Mouse (Mus musculus) forebrain, embryonic 13.5 days (tissue): ENCODE results near the gene Errfi1. TPM values are rescaled to one million over a fixed set of nuclear protein-coding genes. Genes with fewer than 3 reads are reported as not detected.

Experiments
- ATAC-seq: fragments of 200-750 bp; cut with Nextera tagmentation; 2 replicates; pipeline ENCODE4 v1.8.0; 2017
- H3K27ac ChIP-seq: fragments of 300-500 bp; sonication (generic); 2 replicates; pipeline ENCODE4 v1.5.1; 2015; ENCODE audit warnings: inconsistent platforms, mild to moderate bottlenecking, moderate library complexity
- H3K27me3 ChIP-seq: fragments of 300-500 bp; sonication (generic); 2 replicates; pipeline ENCODE4 v1.6.1; 2015; ENCODE audit warnings: mild to moderate bottlenecking, inconsistent platforms
- H3K36me3 ChIP-seq: fragments of 300-500 bp; sonication (generic); 2 replicates; pipeline ENCODE4 v1.6.1; 2015; ENCODE audit warnings: mild to moderate bottlenecking, inconsistent platforms; ENCODE audit not compliant: poor library complexity, severe bottlenecking
- H3K4me1 ChIP-seq: fragments of 300-500 bp; sonication (generic); 2 replicates; pipeline ENCODE4 v1.6.1; 2015; ENCODE audit warnings: inconsistent platforms
- H3K4me2 ChIP-seq: fragments of 300-500 bp; sonication (generic); 2 replicates; pipeline ENCODE4 v1.6.1; 2015; ENCODE audit warnings: inconsistent platforms, mild to moderate bottlenecking, moderate library complexity
- H3K4me3 ChIP-seq: fragments of 300-500 bp; sonication (generic); 2 replicates; pipeline ENCODE4 v1.5.1; 2015; ENCODE audit warnings: mild to moderate bottlenecking, inconsistent platforms
- H3K9ac ChIP-seq: fragments of 300-500 bp; sonication (generic); 2 replicates; pipeline ENCODE4 v1.6.1; 2015; ENCODE audit warnings: mild to moderate bottlenecking, inconsistent platforms
- H3K9me3 ChIP-seq: fragments of 300-500 bp; sonication (generic); replicated peaks from 2 replicates; pipeline ENCODE4 v1.6.1; 2016; ENCODE audit warnings: inconsistent platforms
- WGBS: fragments of 180-500 bp; shearing (Covaris S2); methylation state at CpG from one replicate; pipeline ENCODE4 v1.1.7; 2015; 5-methylcytosine and 5-hydroxymethylcytosine counted together
- polyA plus RNA-seq: library from polyadenylated mRNA; unstranded; fragments of >200 nt; fragmentation: Nextera tagmentation; extraction: Ambion mirVana; gene quantifications from 2 replicates; pipeline ENCODE4 v1.2.1, GENCODE M21; 2015

The Errfi1 gene
- polyA plus RNA-seq, 1 experiment from 2014 or later: 13.7 TPM

DNA sequence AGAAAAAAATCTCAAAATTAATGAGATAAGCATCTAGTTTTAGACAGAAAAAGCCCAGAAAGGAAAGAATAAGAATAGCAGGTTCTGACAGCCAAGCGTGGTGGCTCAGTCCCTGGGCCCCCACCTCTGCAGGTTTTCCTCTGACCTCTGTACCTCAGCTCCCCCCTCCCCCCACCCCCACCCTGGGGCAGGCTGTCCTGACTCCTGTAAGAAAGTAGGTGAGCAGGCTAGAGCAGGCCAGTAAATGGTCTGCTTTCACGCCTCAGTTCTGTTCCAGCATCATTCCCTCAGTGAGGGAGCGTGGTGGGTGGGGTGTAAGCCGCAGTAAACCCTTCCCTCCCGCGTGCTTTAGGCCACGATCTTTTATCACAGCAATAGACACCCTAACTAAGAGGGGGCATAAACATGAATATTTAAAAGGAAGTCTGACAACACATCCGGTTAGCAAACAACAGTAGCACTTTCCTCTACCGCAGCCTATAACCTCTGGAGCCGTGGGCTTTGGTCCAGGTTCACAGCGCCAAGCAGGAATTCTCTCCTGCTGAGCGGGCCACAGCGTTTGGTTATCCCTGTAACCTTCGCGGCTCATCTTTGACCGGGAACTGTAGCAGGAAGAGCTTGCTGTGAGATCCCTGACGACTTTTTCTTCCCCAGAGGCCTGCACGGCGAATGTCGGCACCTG is 35.7 kb downstream of the Errfi1 start:
- H3K4me3 ChIP-seq: no peak overlapping the region

DNA sequence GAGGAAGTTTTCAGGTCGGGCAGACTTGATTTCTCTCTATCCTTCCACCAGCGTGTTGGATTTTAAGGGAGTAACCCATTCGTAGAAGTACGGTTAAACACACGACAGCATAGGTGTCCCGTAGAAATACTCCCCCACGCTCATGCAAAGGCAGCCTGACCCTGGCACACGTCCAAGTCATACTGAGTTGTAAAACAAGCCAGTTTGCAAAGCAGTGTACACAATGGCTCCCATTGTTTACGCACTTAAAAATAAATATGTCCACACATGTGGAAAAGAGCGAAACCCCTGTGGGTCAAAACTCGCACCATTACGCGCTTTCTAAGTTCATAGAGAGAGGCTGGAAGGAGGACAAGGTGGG is 36.2 kb downstream of the Errfi1 start:
- H3K4me2 ChIP-seq: no peak overlapping the region
- no peak for ATAC-seq
- no peak overlapping the region for H3K4me3 ChIP-seq
- H3K27ac ChIP-seq: no peak overlapping the region
- 57% methylated on average over 13 of the region's 13 CpGs for WGBS
- H3K9ac ChIP-seq: no peak overlapping the region
- no peaks in the 10 kb centered on the region for H3K36me3 ChIP-seq
- H3K27me3 ChIP-seq: no peaks in the 10 kb centered on the region
- H3K4me1 ChIP-seq: peaks cover 8% of the 10 kb centered on the region
- H3K9me3 ChIP-seq: no peaks in the 10 kb centered on the region

More for the DNA sequence above, 35.7 kb downstream of the Errfi1 start:
- Histone ChIP-seq H3K36me3 (no peaks in the 10 kb centered on the region), H3K4me2 (no peak overlapping the region), H3K9me3 (no peaks in the 10 kb centered on the region), H3K27ac (no peak overlapping the region), H3K27me3 (no peaks in the 10 kb centered on the region), H3K4me1 (peaks cover 8% of the 10 kb centered on the region), H3K9ac (no peak overlapping the region)
- no peak for ATAC-seq
- 51% methylated on average over 20 of the region's 20 CpGs for WGBS

DNA sequence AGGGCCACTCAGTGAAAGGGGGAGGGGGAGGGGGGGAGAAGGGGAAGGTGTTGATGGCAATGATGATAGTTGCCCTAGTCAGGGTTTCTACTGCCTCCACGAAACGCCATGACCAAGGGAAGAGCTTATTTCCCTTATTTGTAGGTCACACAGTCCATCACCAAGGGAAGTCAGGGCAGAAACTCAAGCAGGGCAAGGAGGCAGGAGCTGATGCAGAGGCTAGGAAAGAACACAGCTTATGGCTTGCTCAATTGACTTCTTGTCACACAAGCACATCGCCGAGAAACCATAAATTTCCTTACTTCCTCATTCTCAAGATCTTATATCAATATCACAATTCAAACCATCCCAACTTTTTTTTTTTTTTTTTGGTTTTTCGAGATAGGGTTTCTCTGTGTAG is 37.6 kb downstream of the Errfi1 start:
- ATAC-seq: no peak
- Histone ChIP-seq H3K36me3 (peaks cover 11% of the 10 kb centered on the region), H3K27ac (no peak overlapping the region)

DNA sequence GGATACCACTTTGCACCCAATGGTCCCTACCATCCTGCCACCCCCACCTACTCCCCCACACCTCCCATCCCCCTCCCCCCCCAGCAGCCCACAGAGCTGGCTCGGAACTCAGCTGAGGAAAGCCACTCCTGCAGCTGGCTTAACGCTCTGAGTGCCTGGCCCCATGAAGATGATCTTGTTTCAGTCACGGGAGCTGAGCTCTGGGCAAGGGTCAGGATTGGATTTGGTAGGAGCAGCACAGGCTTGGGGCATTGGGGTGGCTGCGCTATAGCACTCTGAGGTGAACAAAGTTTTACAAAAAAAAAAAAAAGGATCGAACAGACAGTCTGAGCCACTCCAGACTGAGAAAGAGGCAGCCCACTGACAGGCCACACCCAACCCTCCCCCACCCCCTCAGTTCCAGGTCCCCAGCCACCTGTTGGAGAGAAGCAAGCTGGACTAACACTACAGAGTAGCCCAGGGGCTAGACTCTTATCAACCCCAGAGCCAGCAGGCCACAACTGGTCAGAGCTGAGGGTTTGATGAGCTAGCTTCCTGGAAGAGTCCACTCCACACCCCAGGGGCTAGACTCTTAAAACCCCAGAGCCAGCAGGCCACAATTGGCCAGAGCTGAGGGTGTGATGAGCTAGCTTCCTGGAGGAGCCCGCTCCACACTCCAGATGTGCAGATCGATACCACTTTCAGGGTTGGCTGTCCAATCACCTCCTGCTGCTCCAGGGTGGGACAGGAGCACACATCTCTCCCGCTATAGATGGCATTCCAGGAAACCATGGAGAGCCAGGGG is 41.2 kb downstream of the Errfi1 start:
- H3K36me3 ChIP-seq: peaks cover 44% of the 10 kb centered on the region
- no peak overlapping the region for H3K4me3 ChIP-seq
- no peaks in the 10 kb centered on the region for H3K9me3 ChIP-seq
- H3K9ac ChIP-seq: no peak overlapping the region
- H3K27ac ChIP-seq: no peak overlapping the region
- H3K4me1 ChIP-seq: peaks cover 4% of the 10 kb centered on the region
- 82% methylated on average over 8 of the region's 8 CpGs for WGBS
- H3K4me2 ChIP-seq: no peak overlapping the region
- no peak for ATAC-seq
- H3K27me3 ChIP-seq: no peaks in the 10 kb centered on the region

More for the DNA sequence above, 37.6 kb downstream of the Errfi1 start:
- no peak overlapping the region for H3K4me2 ChIP-seq
- H3K4me3 ChIP-seq: no peak overlapping the region
- WGBS: 77% methylated on average over 5 of the region's 5 CpGs
- H3K9me3 ChIP-seq: no peaks in the 10 kb centered on the region
- no peaks in the 10 kb centered on the region for H3K27me3 ChIP-seq
- H3K4me1 ChIP-seq: peaks cover 8% of the 10 kb centered on the region
- no peak overlapping the region for H3K9ac ChIP-seq

DNA sequence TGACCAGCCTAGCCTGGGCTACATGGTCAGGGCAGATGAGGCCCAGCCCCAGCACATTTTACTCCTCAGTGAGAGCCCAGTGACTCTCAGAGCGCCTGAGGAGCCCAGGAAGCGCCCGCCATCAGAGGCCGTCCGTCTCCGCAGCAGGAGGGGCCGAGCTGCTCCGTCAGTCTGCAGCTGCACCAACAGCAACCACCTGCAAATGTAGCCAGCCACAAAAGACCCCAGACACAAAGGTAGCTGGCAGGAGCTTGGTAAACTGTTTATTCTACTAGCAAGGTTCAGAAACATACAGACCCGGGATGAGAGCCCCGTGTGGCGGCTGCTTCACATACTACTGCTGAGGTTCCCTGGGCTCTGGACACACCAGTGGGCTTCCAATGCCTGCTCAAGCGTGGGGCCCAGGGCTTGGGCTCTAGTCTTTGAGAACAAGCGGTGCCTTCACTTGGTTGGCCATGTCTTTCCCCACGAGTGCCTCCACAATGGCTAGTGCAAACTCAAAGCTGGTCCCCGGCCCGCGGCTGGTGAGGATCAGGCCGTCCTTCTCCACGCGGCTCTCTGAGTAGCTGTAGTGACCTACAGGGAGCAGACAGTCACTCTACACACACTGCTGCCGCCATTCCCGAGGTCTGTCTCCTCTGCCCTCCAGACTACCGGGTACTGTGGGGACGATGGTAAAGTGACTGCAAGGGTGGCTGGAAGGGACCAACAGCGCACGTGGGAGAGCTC is 43.3 kb downstream of the Errfi1 start:
- no peak overlapping the region for H3K27ac ChIP-seq
- ATAC-seq: no peak
- peaks cover 66% of the 10 kb centered on the region for H3K36me3 ChIP-seq
- no peaks in the 10 kb centered on the region for H3K9me3 ChIP-seq
- WGBS: 94% methylated on average over 26 of the region's 26 CpGs
- H3K27me3 ChIP-seq: no peaks in the 10 kb centered on the region
- no peak overlapping the region for H3K4me2 ChIP-seq
- no peak overlapping the region for H3K4me3 ChIP-seq
- H3K4me1 ChIP-seq: no peaks in the 10 kb centered on the region
- H3K9ac ChIP-seq: no peak overlapping the region

DNA sequence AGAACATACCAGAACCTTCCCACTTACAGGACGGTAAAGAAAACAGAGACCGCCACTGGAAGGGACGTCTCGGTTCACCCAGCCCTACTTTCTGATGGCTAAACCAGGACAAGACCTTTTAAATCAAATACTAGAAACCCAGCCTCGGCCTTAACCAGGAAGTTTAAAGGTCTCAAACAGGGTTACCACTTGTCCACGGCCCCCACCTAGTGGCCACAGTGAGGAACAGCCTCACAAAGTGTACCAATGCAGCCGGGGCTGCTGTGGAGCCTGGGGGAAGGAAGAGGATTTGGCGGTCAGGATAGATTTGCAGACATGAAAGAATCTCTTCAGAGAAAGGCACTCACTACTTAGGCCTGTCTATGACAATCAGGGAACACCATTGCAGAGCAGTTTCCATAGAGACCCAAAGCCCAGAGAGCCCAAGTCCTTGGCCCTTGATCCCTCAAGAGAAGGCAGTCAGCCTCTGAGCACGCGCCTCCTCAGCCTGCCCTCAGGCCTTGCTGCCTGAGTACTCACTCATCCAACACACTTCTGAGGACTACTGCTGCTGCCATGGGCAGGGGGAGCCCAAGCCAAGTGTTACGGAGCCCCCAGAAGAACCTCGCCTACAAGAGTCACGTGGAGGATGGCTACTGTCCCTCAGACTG is 45.1 kb downstream of the Errfi1 start:
- Histone ChIP-seq H3K4me2 (no peak overlapping the region), H3K4me1 (no peaks in the 10 kb centered on the region), H3K27me3 (no peaks in the 10 kb centered on the region), H3K9me3 (no peaks in the 10 kb centered on the region), H3K27ac (no peak overlapping the region), H3K9ac (no peak overlapping the region), H3K4me3 (no peak overlapping the region), H3K36me3 (peaks cover 83% of the 10 kb centered on the region)
- no peak for ATAC-seq
- 58% methylated on average over 13 of the region's 13 CpGs for WGBS

DNA sequence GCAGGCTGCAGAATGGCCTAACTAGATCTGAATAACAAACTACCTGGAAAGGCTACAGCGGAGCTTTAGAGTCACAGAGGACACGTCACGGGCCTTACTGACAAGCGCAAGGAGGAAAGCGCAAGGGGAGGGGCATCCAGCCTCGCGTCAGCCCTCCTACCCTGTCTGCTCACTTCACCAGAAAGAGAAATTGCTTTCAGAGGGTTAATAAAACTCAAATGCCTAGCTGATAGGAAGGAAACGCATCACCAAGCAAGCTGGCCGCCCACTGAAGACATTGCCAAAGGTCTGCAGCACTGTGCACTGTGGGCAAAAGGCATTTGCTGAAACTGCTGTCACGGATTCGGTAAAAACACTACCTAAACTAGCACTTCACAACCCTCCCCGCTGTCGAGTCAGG is 46.8 kb downstream of the Errfi1 start:
- ATAC-seq: no peak
- no peak overlapping the region for H3K4me3 ChIP-seq
- H3K4me1 ChIP-seq: no peaks in the 10 kb centered on the region
- H3K9me3 ChIP-seq: no peaks in the 10 kb centered on the region
- WGBS: 96% methylated on average over 13 of the region's 13 CpGs
- no peak overlapping the region for H3K9ac ChIP-seq
- no peak overlapping the region for H3K4me2 ChIP-seq
- peaks cover 93% of the 10 kb centered on the region for H3K36me3 ChIP-seq
- H3K27ac ChIP-seq: no peak overlapping the region
- H3K27me3 ChIP-seq: no peaks in the 10 kb centered on the region

DNA sequence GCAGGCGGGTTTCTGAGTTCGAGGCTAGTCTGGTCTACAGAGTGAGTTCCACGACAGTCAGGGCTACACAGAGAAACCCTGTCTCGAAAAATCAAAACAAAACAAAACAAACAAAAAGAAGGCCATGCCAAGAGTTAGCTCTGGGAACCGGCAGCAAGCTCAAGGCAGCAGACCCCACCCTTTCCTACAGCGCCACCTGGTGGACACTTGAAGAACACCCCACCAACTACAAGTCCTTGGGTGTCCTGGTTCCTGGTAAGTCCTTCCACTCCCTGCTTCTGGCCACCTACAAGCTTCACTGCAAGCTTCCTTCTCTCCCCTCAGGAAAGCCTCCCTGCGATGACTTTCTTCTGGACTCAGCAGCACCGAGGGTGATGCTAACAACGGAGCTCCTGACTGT is 47.9 kb downstream of the Errfi1 start:
- H3K4me2 ChIP-seq: no peak overlapping the region
- no peaks in the 10 kb centered on the region for H3K27me3 ChIP-seq
- no peak overlapping the region for H3K27ac ChIP-seq
- H3K36me3 ChIP-seq: peaks cover 86% of the 10 kb centered on the region
- no peak overlapping the region for H3K9ac ChIP-seq
- no peaks in the 10 kb centered on the region for H3K4me1 ChIP-seq
- ATAC-seq: no peak
- no peaks in the 10 kb centered on the region for H3K9me3 ChIP-seq
- no peak overlapping the region for H3K4me3 ChIP-seq
- 54% methylated on average over 9 of the region's 9 CpGs for WGBS

DNA sequence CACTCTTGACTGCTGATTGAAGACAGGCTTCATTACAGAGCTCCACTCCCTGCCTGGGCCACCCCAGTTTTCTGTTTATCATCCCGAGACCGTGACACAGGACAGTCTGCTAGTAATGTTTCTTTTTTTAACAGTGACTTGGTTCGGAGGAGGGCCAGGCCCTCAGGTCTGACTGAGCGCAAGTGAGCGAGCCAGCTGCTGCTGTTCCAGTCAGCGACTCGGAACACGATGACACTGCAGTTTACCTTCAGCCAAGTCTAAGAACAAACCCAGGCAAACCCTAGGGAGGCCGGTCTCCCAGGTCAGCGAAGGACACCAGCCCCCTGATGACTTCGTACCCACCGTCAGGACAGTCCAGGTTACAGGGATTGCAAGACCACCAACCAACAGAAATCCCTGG is 48.3 kb downstream of the Errfi1 start:
- Histone ChIP-seq H3K4me3 (no peak overlapping the region), H3K27ac (no peak overlapping the region), H3K4me1 (no peaks in the 10 kb centered on the region), H3K4me2 (no peak overlapping the region), H3K9me3 (no peaks in the 10 kb centered on the region), H3K27me3 (no peaks in the 10 kb centered on the region), H3K9ac (no peak overlapping the region), H3K36me3 (peaks cover 82% of the 10 kb centered on the region)
- WGBS: 90% methylated on average over 12 of the region's 12 CpGs
- no peak for ATAC-seq

DNA sequence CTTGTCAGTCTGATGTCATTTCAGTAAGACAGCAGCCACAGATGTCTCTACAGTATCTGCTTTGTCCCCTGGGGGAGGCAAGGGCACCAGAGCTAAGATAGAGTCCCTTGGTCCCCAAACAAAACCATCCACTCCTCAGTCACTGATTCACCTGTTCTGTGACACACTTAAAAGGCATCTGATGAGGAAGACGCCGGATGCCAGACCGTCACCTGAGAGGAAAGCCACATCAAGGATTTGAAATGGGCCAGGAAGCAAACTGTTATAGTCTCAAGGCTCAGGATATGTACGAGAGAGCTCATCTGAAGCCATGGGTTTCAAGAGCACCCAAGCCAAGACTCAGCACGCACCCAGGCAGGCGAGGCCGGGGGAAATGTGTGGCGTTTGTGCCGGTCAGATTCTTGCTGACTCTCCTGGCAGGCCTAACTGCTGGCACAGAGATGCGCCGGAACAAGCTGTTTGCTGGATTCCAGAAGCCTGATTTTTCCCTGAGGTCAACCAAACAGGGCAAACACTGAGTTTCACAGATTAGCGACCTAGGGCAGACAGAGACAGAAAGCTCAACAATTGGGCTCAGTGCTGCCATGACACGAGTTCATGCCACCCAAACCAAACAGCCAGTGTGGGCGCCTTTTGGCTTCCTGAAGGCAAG is 49.5 kb downstream of the Errfi1 start:
- 96% methylated on average over 14 of the region's 14 CpGs for WGBS
- H3K27me3 ChIP-seq: no peaks in the 10 kb centered on the region
- no peak for ATAC-seq
- H3K27ac ChIP-seq: no peak overlapping the region
- peaks cover 71% of the 10 kb centered on the region for H3K36me3 ChIP-seq
- H3K9me3 ChIP-seq: no peaks in the 10 kb centered on the region
- no peak overlapping the region for H3K4me2 ChIP-seq
- H3K4me1 ChIP-seq: peaks cover 10% of the 10 kb centered on the region
- H3K9ac ChIP-seq: no peak overlapping the region
- no peak overlapping the region for H3K4me3 ChIP-seq

DNA sequence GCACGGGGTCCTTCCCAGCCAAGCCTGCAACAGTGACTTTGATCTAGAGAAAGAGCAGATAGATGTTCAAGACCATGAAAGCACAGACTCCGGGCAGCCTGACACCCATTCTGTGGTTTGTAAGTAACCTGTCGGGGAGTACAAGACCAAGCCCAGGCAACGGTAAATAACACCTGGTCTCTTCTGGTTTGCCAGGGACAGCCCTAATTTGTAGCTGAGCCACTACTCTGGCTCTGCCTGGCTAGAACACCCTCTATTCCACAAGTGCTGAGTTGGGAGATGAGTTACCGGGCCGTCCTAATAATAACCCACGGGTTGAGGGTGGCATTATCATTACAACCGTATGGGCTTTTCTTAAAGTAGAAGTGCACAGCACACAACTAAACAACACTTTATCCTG is 53.4 kb downstream of the Errfi1 start:
- ATAC-seq: no peak
- peaks cover 35% of the 10 kb centered on the region for H3K36me3 ChIP-seq
- no peak overlapping the region for H3K4me3 ChIP-seq
- no peak overlapping the region for H3K9ac ChIP-seq
- WGBS: 92% methylated on average over 8 of the region's 8 CpGs
- no peaks in the 10 kb centered on the region for H3K9me3 ChIP-seq
- peaks cover 19% of the 10 kb centered on the region for H3K4me1 ChIP-seq
- H3K27ac ChIP-seq: no peak overlapping the region
- H3K27me3 ChIP-seq: no peaks in the 10 kb centered on the region
- H3K4me2 ChIP-seq: no peak overlapping the region
